Mouse (Mus musculus) kidney, adult 2 months (tissue): ENCODE results near the gene Prkn. TPM values are rescaled to one million over a fixed set of nuclear protein-coding genes. Genes with fewer than 3 reads are reported as not detected.
"Not testable (repeated sequence)": the region's sequence is repeated elsewhere in the genome, so short reads cannot be mapped to it uniquely, and the experiment has no call there.

ENCODE experiments used
- DNase-seq: peaks from one replicate; pipeline ENCODE4 v3.0.0; 2021
- H3K27ac ChIP-seq: fragments of 200-500 bp; 2 replicates; pipeline ENCODE4 v1.5.1; 2012; ENCODE audit warnings: low read depth, low read length, control low read depth, inconsistent platforms; ENCODE audit not compliant: insufficient read depth
- H3K27me3 ChIP-seq: fragments of 200-500 bp; replicated peaks from 2 replicates; pipeline ENCODE4 v1.6.1; 2012; ENCODE audit warnings: mild to moderate bottlenecking, moderate library complexity, low read length, inconsistent platforms; ENCODE audit not compliant: control insufficient read depth, insufficient read depth
- H3K36me3 ChIP-seq: fragments of 200-500 bp; 2 replicates; pipeline ENCODE4 v1.6.1; 2012; ENCODE audit warnings: mild to moderate bottlenecking, moderate library complexity, low read length, inconsistent platforms; ENCODE audit not compliant: control insufficient read depth, insufficient read depth
- H3K4me1 ChIP-seq: fragments of 200-500 bp; 2 replicates; pipeline ENCODE4 v1.6.1; 2011; ENCODE audit warnings: low read length; ENCODE audit not compliant: control insufficient read depth, insufficient read depth
- H3K4me3 ChIP-seq: fragments of 200-500 bp; 2 replicates; pipeline ENCODE4 v1.5.1; 2011; ENCODE audit warnings: mild to moderate bottlenecking, low read depth, low read length, control low read depth; ENCODE audit not compliant: insufficient read depth
- CTCF ChIP-seq: fragments of 200-500 bp; conservative IDR thresholded peaks from 2 replicates; pipeline ENCODE4 v1.5.1; 2011; ENCODE audit warnings: low read depth, mild to moderate bottlenecking, control low read depth, low read length, moderate library complexity, mixed read lengths; ENCODE audit not compliant: insufficient read depth, insufficient read length
- POLR2A ChIP-seq: fragments of 200-500 bp; IDR thresholded peaks from one replicate; pipeline ENCODE4 v1.6.1; 2011; ENCODE audit warnings: low read depth, low read length, control low read depth
- WGBS: fragments of 180-500 bp; shearing (Covaris S2); methylation state at CpG from one replicate; pipeline ENCODE4 v1.1.7; 2018; 5-methylcytosine and 5-hydroxymethylcytosine counted together
- polyA plus RNA-seq: library from polyadenylated mRNA; depleted of rRNA; stranded (reverse); fragments of >200 nt; gene quantifications from 2 replicates; pipeline ENCODE4 v1.2.3, GENCODE M21; 2012

Prkn gene
- polyA plus RNA-seq, 1 experiment: 6.1 TPM

- no peaks in the 10 kb centered on the region for H3K4me1 ChIP-seq
- H3K27ac ChIP-seq: no peak overlapping the region
- H3K4me3 ChIP-seq: no peak overlapping the region
- no peak for TF ChIP-seq POLR2A
- TF ChIP-seq CTCF: no peak
- H3K36me3 ChIP-seq: no peaks in the 10 kb centered on the region
- DNase-seq: no peak
- 78% methylated on average over 3 of the region's 3 CpGs for WGBS
- no peaks in the 10 kb centered on the region for H3K27me3 ChIP-seq
Measured at GRCm38 (mm10) chr17:11994252-11994651, 1154.1 kb downstream of the Prkn start.

- 67% methylated on average over 3 of the region's 3 CpGs for WGBS
- not testable (repeated sequence) for H3K36me3 ChIP-seq, H3K27me3 ChIP-seq, H3K27ac ChIP-seq, H3K4me3 ChIP-seq, DNase-seq, H3K4me1 ChIP-seq
Measured at GRCm38 (mm10) chr17:11994754-11995153, 1154.6 kb downstream of the Prkn start.

- no peak overlapping the region for H3K4me3 ChIP-seq
- H3K4me1 ChIP-seq: no peaks in the 10 kb centered on the region
- 90% methylated on average over 3 of the region's 3 CpGs for WGBS
- H3K27ac ChIP-seq: no peak overlapping the region
- no peaks in the 10 kb centered on the region for H3K36me3 ChIP-seq
- no peaks in the 10 kb centered on the region for H3K27me3 ChIP-seq
- DNase-seq: no peak
- no peak for TF ChIP-seq POLR2A
- TF ChIP-seq CTCF: no peak
Measured at GRCm38 (mm10) chr17:11995522-11995921, 1155.3 kb downstream of the Prkn start.

GRCm38 (mm10) chr17:11996311-11996710 is 1156.1 kb downstream of the Prkn start:
- no peak for TF ChIP-seq CTCF
- no peak for TF ChIP-seq POLR2A
- Histone ChIP-seq H3K4me3 (no peak overlapping the region), H3K27me3 (no peaks in the 10 kb centered on the region), H3K27ac (no peak overlapping the region), H3K4me1 (no peaks in the 10 kb centered on the region), H3K36me3 (no peaks in the 10 kb centered on the region)
- no peak for DNase-seq
- WGBS: 51% methylated on average over 9 of the region's 9 CpGs

- Histone ChIP-seq H3K4me1 (no peaks in the 10 kb centered on the region), H3K27me3 (no peaks in the 10 kb centered on the region), H3K36me3 (no peaks in the 10 kb centered on the region), H3K27ac (no peak overlapping the region), H3K4me3 (no peak overlapping the region)
- WGBS: 80% methylated on average over 9 of the region's 9 CpGs
- no peak for DNase-seq
- no peak for TF ChIP-seq POLR2A
- no peak for TF ChIP-seq CTCF
Measured at GRCm38 (mm10) chr17:12000285-12000684, 1160.1 kb downstream of the Prkn start.

- Histone ChIP-seq H3K4me1 (no peaks in the 10 kb centered on the region), H3K4me3 (no peak overlapping the region), H3K27ac (no peak overlapping the region), H3K27me3 (no peaks in the 10 kb centered on the region), H3K36me3 (no peaks in the 10 kb centered on the region)
- DNase-seq: no peak
- WGBS: 68% methylated on average over 3 of the region's 3 CpGs
- no peak for TF ChIP-seq POLR2A
Measured at GRCm38 (mm10) chr17:12021326-12021725, 1181.1 kb downstream of the Prkn start.

- Histone ChIP-seq H3K27me3 (no peaks in the 10 kb centered on the region), H3K4me1 (peaks cover 4% of the 10 kb centered on the region; the same call in 1 of the 2 replicates), H3K4me3 (no peak overlapping the region), H3K27ac (no peak overlapping the region), H3K36me3 (no peaks in the 10 kb centered on the region)
- DNase-seq: no peak
- no peak for TF ChIP-seq POLR2A
- TF ChIP-seq CTCF: no peak
- 67% methylated on average over 5 of the region's 5 CpGs for WGBS
Measured at GRCm38 (mm10) chr17:12029362-12029761, 1189.2 kb downstream of the Prkn start.

GRCm38 (mm10) chr17:12029921-12030461 is 1189.8 kb downstream of the Prkn start:
- TF ChIP-seq POLR2A: no peak
- no peak for TF ChIP-seq CTCF
- 42% methylated on average over 14 of the region's 14 CpGs for WGBS
- no peaks in the 10 kb centered on the region for H3K27me3 ChIP-seq

More at GRCm38 (mm10) chr17:12029921-12030461, 1189.8 kb downstream of the Prkn start:
- Histone ChIP-seq H3K27ac (no peak overlapping the region), H3K4me3 (no peak overlapping the region), H3K36me3 (no peaks in the 10 kb centered on the region), H3K4me1 (peaks cover 4% of the 10 kb centered on the region; the same call in 1 of the 2 replicates)
- DNase-seq: no peak
